8 mouse cellular contexts compared by ENCODE assay signal in genomic region chr2:121456692-121457642, GRCm38 (mm10). TPM values are rescaled to one million over a fixed set of nuclear protein-coding genes. Genes with fewer than 3 reads are reported as not detected.
DNase-seq lines count a peak whose midpoint lies in the region; ATAC-seq lines count a peak whose summit lies in the region.

Serinc4 (minus strand) TSS chr2:121456781.

- no peaks in the 10 kb centered on the region for H3K27me3 ChIP-seq in hindbrain, embryonic 12.5 days

- 4% methylated on average over 41 of the region's 41 CpGs for WGBS in hindbrain, embryonic 12.5 days

- H3K36me3 ChIP-seq in hindbrain, embryonic 12.5 days, result peaks cover 38% of the 10 kb centered on the region

- peak within 1 kb of the TSS; percentile 78 for H3K27ac ChIP-seq in hindbrain, embryonic 12.5 days

- no peaks in the 10 kb centered on the region for H3K9me3 ChIP-seq in hindbrain, embryonic 12.5 days (replicated peaks)

- peak; percentile 90 for ATAC-seq in hindbrain, embryonic 12.5 days (ENCODE audit: low FRiP score)

- peak within 1 kb of the TSS; percentile 76 for H3K9ac ChIP-seq in hindbrain, embryonic 12.5 days

- H3K4me3 ChIP-seq in hindbrain, embryonic 12.5 days, result peak within 1 kb of the TSS; percentile 78

- peaks cover 14% of the 10 kb centered on the region for H3K4me1 ChIP-seq in hindbrain, embryonic 12.5 days

- peak; percentile 95 for DNase-seq in R1 (ENCODE audit: low read depth, low spot score)
- DNase-seq in cerebellum, postnatal 14 days, result peak; percentile 85 to 86
- DNase-seq in frontal cortex, postnatal 10 days (ENCODE audit: low spot score in 2 of 2), result peak; percentile 74 to 80
- DNase-seq in layer of hippocampus, postnatal 14 days (ENCODE audit: low spot score in 2 of 2), result peak; percentile 83 to 84
- peak; percentile 82 for DNase-seq in lung, postnatal 14 days
- DNase-seq in ovary, postnatal 36 days (ENCODE audit: low spot score), result peak; percentile 81
- DNase-seq in thymus, postnatal 14 days, result peak; percentile 91

- H3K4me2 ChIP-seq in hindbrain, embryonic 12.5 days (replicated peaks), result peak within 1 kb of the TSS; percentile 65

RNA-seq across cellular contexts. Expression of gene Serinc4, which starts in this region (rescaled TPM):
- polyA plus RNA-seq in hindbrain, embryonic 12.5 days (2016; fragmentation: Nextera tagmentation; extraction: Ambion mirVana), result 0.85 and 0.94 TPM in 2 replicates
- total RNA-seq in layer of hippocampus, postnatal 14 days (2021), result under 1 TPM; 0.97 to 0.98 TPM

Comparison
In these comparisons a context has a peak if more than half of its experiments do, and no peak if none do; other contexts are left out.
1. Peak in every context shown above with its lines: DNase-seq, ATAC-seq, H3K4me3 ChIP-seq and H3K27ac ChIP-seq.
2. Peak in ATAC-seq, H3K4me3 ChIP-seq, H3K27ac ChIP-seq, H3K9ac ChIP-seq and H3K4me2 ChIP-seq in hindbrain, embryonic 12.5 days; RNA of the gene not detected or under 1 TPM.
3. Peak in DNase-seq in layer of hippocampus, postnatal 14 days; RNA of the gene not detected or under 1 TPM.